Mouse (Mus musculus): ENCODE data around the gene Gm5431. TPM values are rescaled to one million over a fixed set of nuclear protein-coding genes. Genes with fewer than 3 reads are reported as not detected.
"Not testable (repeated sequence)": the region's sequence is repeated elsewhere in the genome, so short reads cannot be mapped to it uniquely, and the experiment has no call there.

The Gm5431 gene
- total RNA-seq, 2 experiments from 2014 or later, result 0.18 to 0.33 TPM

GRCm38 (mm10) chr11:48898812-48899431 lies 3.1 kb downstream of the Gm5431 start:
- intact Hi-C loops (cut with DNase I), result loop anchor here (10.0 kb wide), 1 partner anchor 146 kb away; no protein-coding TSS in a partner anchor
- Histone ChIP-seq H3K27ac (no peak overlapping the region), H3K4me3 (no peak overlapping the region)
- no peak for DNase-seq (ENCODE audit: extremely low spot score in 1 of 2, low spot score in 2 of 2)
- no peak for TF ChIP-seq CTCF (IDR thresholded peaks at IDR 0.05)

DNA sequence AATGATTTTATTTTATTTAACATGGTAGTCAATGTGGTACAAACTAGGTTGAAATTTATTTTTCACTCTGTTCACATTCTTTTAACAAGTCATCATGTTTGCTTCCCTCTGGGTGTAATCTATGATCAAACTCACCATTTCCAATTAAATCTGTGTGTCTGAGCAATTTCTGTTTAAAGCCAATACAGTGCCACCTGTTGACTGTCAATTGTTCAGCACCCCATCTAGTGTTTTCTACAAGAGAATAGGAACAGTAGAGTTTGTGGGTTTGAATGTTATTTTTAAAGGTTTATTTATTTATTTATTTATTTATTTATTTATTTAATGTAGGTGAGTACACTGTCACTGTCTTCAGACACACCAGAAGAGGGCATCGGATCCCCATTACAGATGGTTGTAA lies 25.3 kb downstream of the Gm5431 start:
- H3K4me3 ChIP-seq, result no peak overlapping the region
- TF ChIP-seq CTCF (IDR thresholded peaks at IDR 0.05), result no peak; the same call in 1 of the 2 replicates
- H3K27ac ChIP-seq, result no peak overlapping the region
- intact Hi-C loops (cut with DNase I), result no loop called here
- no peak for DNase-seq (ENCODE audit: extremely low spot score in 1 of 2, low spot score in 2 of 2)

DNA sequence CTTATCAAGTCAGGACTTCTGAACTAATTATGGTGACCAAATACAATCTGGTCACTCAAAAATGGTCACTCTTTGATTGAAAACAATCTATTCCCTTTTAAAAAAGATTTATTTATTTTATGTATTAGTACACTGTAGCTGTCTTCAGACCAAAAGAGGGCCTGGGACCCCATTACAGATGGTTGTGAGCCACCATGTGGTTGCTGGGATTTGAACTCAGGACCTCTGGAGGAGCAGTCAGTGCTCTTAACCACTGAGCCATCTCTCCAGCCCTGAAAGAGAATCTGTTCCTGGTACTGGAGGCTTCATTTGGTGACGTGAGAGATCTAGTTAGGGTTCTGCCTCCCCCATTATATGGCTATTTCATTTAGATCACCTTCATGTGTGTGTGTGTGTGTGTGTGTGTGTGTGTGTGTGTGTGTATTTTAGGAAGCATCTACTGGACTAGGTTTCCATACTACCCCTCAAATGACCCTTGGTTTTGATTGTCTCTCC lies 26.6 kb downstream of the Gm5431 start:
- DNase-seq (ENCODE audit: extremely low spot score in 1 of 2, low spot score in 2 of 2); H3K27ac ChIP-seq; intact Hi-C loops (cut with DNase I); H3K4me3 ChIP-seq: not testable (repeated sequence)

GRCm38 (mm10) chr11:48874465-48874864 lies 27.5 kb downstream of the Gm5431 start:
- peak; percentile 86 for TF ChIP-seq CTCF (IDR thresholded peaks at IDR 0.05)
- Histone ChIP-seq H3K4me3 (no peak overlapping the region), H3K27ac (no peak overlapping the region)
- peak; percentile 52 to 55 for DNase-seq (ENCODE audit: extremely low spot score in 1 of 2, low spot score in 2 of 2)
- intact Hi-C loops (cut with DNase I), result loop anchor here (1.0 to 5.0 kb wide), 3 partner anchors 229 to 663 kb away; no protein-coding TSS in a partner anchor

- Histone ChIP-seq H3K4me3 (no peak overlapping the region), H3K27ac (no peak overlapping the region)
- intact Hi-C loops (cut with DNase I), result loop anchor here (1.0 to 5.0 kb wide), 3 partner anchors 230 to 664 kb away; no protein-coding TSS in a partner anchor
- DNase-seq (ENCODE audit: extremely low spot score in 1 of 2, low spot score in 2 of 2), result no peak
- no peak for TF ChIP-seq CTCF (IDR thresholded peaks at IDR 0.05)
These were observed 28.3 kb downstream of the Gm5431 start for GRCm38 (mm10) chr11:48873591-48874290.

DNA sequence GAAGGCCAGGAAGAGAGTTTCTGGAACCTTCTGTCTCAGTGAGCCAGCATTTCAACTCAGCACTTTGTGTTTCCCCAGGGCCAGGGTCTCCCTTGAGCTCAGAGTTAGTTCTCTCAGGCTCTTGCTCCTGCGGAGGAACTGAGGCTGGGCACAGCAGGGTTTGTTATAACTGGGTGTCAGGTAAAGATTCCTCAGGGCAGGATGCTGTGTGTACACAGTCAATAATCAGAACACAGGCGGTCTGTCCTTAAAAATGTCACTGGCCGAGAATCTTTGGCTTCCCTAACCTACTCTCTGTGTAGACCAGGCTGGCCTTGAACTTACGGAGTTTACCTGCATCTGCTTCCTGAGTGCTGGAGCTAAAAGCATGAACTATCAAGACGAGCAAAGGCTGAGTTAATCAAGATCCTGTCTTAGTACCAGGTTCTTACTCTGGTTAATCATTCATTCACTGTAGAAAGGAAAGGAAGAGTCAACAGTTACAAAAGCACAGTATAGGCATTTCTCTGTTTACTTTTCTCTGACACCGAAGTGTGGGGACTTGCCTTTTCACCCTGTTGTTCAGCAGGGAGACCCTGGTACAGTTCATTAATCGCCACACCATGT lies 29.2 kb downstream of the Gm5431 start:
- intact Hi-C loops (cut with DNase I), result loop anchor here (5.0 kb wide), 2 partner anchors 395 to 665 kb away; no protein-coding TSS in a partner anchor
- TF ChIP-seq CTCF (IDR thresholded peaks at IDR 0.05), result no peak
- no peak for DNase-seq (ENCODE audit: extremely low spot score in 1 of 2, low spot score in 2 of 2)
- Histone ChIP-seq H3K27ac (peak overlapping the region; percentile 64), H3K4me3 (no peak overlapping the region)

DNA sequence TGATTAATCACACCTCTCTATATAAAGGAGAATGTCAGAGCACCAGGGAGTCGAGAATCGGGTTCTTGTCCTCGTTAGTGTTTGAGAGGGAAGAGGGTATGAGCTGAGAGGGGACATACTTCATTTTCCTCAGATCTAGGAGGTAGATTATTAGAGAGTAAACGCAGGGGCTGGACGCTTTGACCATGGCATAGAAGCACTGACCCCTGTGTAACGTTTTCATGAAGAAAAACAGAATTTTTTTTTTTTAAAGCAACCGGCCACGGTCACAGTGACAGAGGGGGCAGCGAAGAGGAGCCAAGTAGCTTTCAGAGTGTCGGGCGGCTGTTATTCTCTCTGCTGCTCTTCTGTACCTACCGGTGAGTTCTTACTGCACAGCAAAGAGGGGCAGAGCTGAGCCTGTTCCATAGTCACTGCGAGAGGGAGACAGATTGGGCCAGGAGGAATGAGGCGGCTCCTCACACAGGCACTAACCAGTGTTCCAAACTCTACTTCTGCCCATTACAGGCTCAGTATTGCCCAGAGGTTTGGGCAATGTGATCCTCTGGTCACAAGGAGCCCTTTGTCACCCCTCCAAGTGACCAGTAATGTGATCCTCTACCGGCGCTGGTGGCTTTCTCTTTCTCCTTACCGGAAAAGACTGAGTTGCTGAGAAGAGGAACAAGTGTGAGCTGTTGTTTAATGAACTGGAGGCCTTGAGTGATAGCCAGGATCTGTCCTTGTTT lies 30.0 kb downstream of the Gm5431 start:
- Histone ChIP-seq H3K27ac (peak overlapping the region; percentile 64), H3K4me3 (peak overlapping the region; percentile 61)
- intact Hi-C loops (cut with DNase I), result loop anchor here (5.0 kb wide), 2 partner anchors 395 to 665 kb away; no protein-coding TSS in a partner anchor
- no peak for DNase-seq (ENCODE audit: extremely low spot score in 1 of 2, low spot score in 2 of 2)
- TF ChIP-seq CTCF (IDR thresholded peaks at IDR 0.05), result no peak; the same call in 1 of the 2 replicates

DNA sequence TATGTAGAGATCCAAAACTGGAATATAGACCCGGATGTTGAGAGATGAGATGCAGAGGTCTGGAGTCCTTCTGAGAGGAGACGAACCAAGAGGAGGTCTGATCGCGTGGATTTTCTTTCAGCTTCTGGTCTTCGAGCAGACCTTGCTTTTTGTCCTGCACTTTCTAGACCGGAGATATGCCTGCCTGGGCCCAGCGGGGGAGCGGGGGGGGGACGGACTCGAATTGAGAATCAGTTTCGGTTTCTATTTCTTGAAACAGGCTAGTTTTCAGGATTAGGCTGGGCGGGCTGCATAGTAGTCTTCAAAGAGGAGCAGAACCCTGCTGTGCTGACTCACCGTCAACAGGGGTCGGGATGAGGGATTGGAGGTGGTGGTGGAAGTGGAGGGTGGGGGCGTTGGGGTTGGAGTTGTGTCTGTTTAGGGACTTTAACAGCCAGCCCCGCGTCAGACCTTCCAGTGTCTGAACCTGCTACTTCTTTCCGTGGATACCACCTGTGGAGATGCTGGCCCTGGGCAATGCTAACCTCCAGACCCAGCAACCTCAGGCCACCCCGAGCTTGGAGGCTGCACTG lies 30.7 kb downstream of the Gm5431 start, which contains the start of gene Irgm1:
Gene Irgm1 (minus strand): TSS at position 483 of the 572 bp plus-strand sequence.
- DNase-seq (ENCODE audit: extremely low spot score in 1 of 2, low spot score in 2 of 2), result peak; percentile 27 to 28
- H3K4me3 ChIP-seq, result peak within 1 kb of the TSS; percentile 61
- H3K27ac ChIP-seq, result peak within 1 kb of the TSS; percentile 64
- intact Hi-C loops (cut with DNase I), result loop anchor here (5.0 kb wide), 2 partner anchors 396 to 666 kb away; no protein-coding TSS in a partner anchor
- no peak for TF ChIP-seq CTCF (IDR thresholded peaks at IDR 0.05)

DNA sequence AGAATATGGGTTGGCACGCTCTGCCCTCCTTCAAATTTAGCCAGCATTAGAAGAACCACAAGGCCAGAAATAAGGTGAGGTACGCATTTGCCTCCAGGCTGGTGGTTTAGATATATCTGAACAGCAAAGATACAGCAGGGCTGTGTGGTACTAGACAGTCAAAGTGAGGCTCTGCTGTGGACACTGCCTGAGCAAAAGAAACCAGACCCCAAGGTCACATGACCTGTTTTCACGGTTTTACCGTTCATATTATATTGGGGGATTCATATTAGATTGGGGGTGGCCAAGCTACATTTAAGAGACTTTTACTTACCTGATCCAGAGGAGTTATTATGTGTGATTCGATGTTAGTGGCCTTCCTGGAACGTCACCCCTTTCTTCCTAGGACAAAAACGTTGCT lies 31.2 kb downstream of the Gm5431 start:
- Histone ChIP-seq H3K27ac (peak overlapping the region; percentile 64), H3K4me3 (peak overlapping the region; percentile 61)
- DNase-seq (ENCODE audit: extremely low spot score in 1 of 2, low spot score in 2 of 2), result no peak
- intact Hi-C loops (cut with DNase I), result loop anchor here (5.0 kb wide), 2 partner anchors 397 to 667 kb away; no protein-coding TSS in a partner anchor
- no peak for TF ChIP-seq CTCF (IDR thresholded peaks at IDR 0.05)

GRCm38 (mm10) chr11:48869380-48870110 lies 32.5 kb downstream of the Gm5431 start:
- Histone ChIP-seq H3K27ac (no peak overlapping the region), H3K4me3 (peak overlapping the region; percentile 61)
- DNase-seq (ENCODE audit: extremely low spot score in 1 of 2, low spot score in 2 of 2), result no peak
- intact Hi-C loops (cut with DNase I), result loop anchor here (5.0 kb wide), 2 partner anchors 398 to 668 kb away; no protein-coding TSS in a partner anchor
- TF ChIP-seq CTCF (IDR thresholded peaks at IDR 0.05), result no peak

All from left cerebral cortex, adult 2 months (tissue).